Mouse (Mus musculus): Measurements from ENCODE around the gene Hist4h4. TPM values are rescaled to one million over a fixed set of nuclear protein-coding genes. Genes with fewer than 3 reads are reported as not detected.
A peak's percentile ranks its signal among the peaks of the same experiment; 100 is the strongest.
"Not testable (repeated sequence)": the region's sequence is repeated elsewhere in the genome, so short reads cannot be mapped to it uniquely, and the experiment has no call there.

Gene Hist4h4
- polyA plus RNA-seq, 1 experiment from 2014 or later, result 0.53 TPM

GRCm38 (mm10) chr6:136809673-136810072 lies 5.5 kb upstream of the Hist4h4 start:
- Histone ChIP-seq H3K4me1 (peaks cover 32% of the 10 kb centered on the region), H3K4me3 (peak overlapping the region; percentile 87; the same call in 1 of the 2 replicates), H3K27ac (replicated peaks) (no peak overlapping the region), H3K27me3 (ENCODE audit: low read depth, poor library complexity, severe bottlenecking) (no peaks in the 10 kb centered on the region), H3K36me3 (peaks cover 44% of the 10 kb centered on the region), H3K9me3 (replicated peaks) (no peaks in the 10 kb centered on the region)
- 86% methylated on average over 13 of the region's 13 CpGs for WGBS
- DNase-seq (ENCODE audit: low spot score), result no peak

DNA sequence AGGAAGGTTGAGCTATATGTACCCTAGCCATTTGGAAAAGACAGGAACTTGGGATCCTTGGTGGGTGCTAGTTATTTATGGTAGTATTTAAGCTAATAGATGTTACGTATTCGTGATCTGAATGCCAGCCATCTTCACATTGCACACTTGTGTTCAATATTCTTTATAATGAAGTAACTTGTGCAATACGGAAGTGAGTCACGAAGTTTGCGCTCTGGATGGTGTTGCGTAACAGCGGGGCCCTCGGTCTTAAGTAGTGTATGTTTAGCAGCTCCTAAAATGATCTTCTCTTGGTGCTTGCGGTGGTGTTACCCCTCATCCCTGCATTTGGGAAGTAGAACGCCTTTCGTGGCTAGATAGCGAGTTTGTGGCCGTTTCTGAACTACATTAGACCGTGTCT lies 4.9 kb upstream of the Hist4h4 start:
- H3K9me3 ChIP-seq (replicated peaks), result no peaks in the 10 kb centered on the region
- H3K4me3 ChIP-seq, result peak overlapping the region; percentile 87
- H3K27ac ChIP-seq (replicated peaks), result peak overlapping the region; percentile 85; the same call in 1 of the 2 replicates
- WGBS, result 39% methylated on average over 14 of the region's 14 CpGs
- no peak for DNase-seq (ENCODE audit: low spot score)
- H3K4me1 ChIP-seq, result peaks cover 33% of the 10 kb centered on the region
- peaks cover 38% of the 10 kb centered on the region for H3K36me3 ChIP-seq
- H3K27me3 ChIP-seq (ENCODE audit: low read depth, poor library complexity, severe bottlenecking), result no peaks in the 10 kb centered on the region

DNA sequence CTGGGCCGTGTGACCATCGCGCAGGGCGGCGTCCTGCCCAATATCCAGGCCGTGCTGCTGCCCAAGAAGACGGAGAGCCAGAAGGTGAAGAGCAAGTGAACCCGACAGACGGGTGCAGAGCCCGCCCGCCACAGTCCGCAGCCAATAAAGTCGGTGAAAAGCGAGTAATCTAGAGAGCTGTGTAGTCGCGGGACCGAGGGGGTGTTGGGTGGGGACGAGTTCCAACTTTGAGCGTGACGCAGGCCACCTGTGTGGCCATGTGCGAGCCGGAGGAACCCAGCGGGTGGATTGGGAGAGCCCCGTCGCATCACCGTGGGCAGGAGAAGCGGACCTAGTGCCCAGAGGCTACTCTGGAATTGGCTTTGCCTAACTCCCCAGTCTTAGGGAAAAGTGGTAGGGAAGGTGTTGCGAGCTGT lies 4.4 kb upstream of the Hist4h4 start:
- peak; percentile 27 for DNase-seq (ENCODE audit: low spot score)
- peak overlapping the region; percentile 85 for H3K27ac ChIP-seq (replicated peaks)
- no peaks in the 10 kb centered on the region for H3K9me3 ChIP-seq (replicated peaks)
- H3K4me3 ChIP-seq, result peak overlapping the region; percentile 87
- WGBS, result under 1% methylated on average over 28 of the region's 28 CpGs
- H3K36me3 ChIP-seq, result peaks cover 33% of the 10 kb centered on the region
- peaks cover 33% of the 10 kb centered on the region for H3K4me1 ChIP-seq
- H3K27me3 ChIP-seq (ENCODE audit: low read depth, poor library complexity, severe bottlenecking), result no peaks in the 10 kb centered on the region

GRCm38 (mm10) chr6:136808014-136808417 lies 3.8 kb upstream of the Hist4h4 start, which contains the start of gene H2afj:
H2afj (plus strand) TSS chr6:136808244.
- under 1% methylated on average over 34 of the region's 34 CpGs for WGBS
- H3K9me3 ChIP-seq (replicated peaks), result no peaks in the 10 kb centered on the region
- peak within 1 kb of the TSS; percentile 85 for H3K27ac ChIP-seq (replicated peaks)

DNA sequence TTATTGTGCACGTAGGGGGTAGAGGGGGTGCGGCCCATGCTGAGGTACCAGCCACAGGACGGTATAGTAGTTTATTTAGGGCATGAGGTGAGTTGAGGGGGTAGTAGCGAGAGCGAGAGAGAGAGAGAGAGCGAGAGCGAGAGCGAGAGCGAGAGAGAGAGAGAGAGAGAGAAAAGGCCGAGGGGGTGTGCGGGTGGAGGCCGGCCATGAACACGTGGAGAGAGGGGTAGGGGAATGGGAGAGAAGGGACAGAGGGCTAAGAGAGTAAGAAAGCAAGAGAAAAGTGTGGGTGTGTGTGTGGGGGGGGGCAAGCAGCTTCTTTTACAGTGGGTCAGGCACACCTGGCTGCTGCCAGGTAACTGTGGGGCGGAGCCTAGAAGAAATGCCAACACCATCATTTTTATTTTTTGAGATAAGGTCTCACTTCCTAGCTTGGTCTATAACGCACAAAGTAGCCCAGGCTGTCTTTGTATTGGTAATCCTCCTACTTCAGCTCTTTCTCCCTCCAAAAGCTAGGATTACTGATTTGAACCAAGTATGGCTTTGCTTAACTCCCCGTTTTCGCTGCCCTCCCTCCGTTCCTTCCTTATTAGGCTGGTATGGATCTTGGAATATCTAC lies 3.3 kb upstream of the Hist4h4 start:
- H3K36me3 ChIP-seq, result peaks cover 22% of the 10 kb centered on the region
- peaks cover 42% of the 10 kb centered on the region for H3K4me1 ChIP-seq
- peak; percentile 38 for DNase-seq (ENCODE audit: low spot score)
- H3K27me3 ChIP-seq (ENCODE audit: low read depth, poor library complexity, severe bottlenecking), result no peaks in the 10 kb centered on the region
- peak overlapping the region; percentile 83 for H3K27ac ChIP-seq (replicated peaks)
- no peaks in the 10 kb centered on the region for H3K9me3 ChIP-seq (replicated peaks)
- 23% methylated on average over 18 of the region's 18 CpGs for WGBS
- H3K4me3 ChIP-seq, result peak overlapping the region; percentile 87

More at GRCm38 (mm10) chr6:136808014-136808417, 3.8 kb upstream of the Hist4h4 start, which contains the start of gene H2afj:
- H3K27me3 ChIP-seq (ENCODE audit: low read depth, poor library complexity, severe bottlenecking), result no peaks in the 10 kb centered on the region
- peaks cover 39% of the 10 kb centered on the region for H3K4me1 ChIP-seq
- peaks cover 27% of the 10 kb centered on the region for H3K36me3 ChIP-seq
- DNase-seq (ENCODE audit: low spot score), result peak; percentile 95
- peak within 1 kb of the TSS; percentile 87 for H3K4me3 ChIP-seq

GRCm38 (mm10) chr6:136806819-136807218 lies 2.6 kb upstream of the Hist4h4 start:
- Histone ChIP-seq H3K4me3 (no peak overlapping the region), H3K27me3 (ENCODE audit: low read depth, poor library complexity, severe bottlenecking) (no peaks in the 10 kb centered on the region), H3K36me3 (peaks cover 15% of the 10 kb centered on the region), H3K4me1 (peaks cover 42% of the 10 kb centered on the region), H3K9me3 (replicated peaks) (no peaks in the 10 kb centered on the region), H3K27ac (replicated peaks) (0 out of 2 replicates have a peak overlapping the region, but pooled peaks have one; percentile 38)
- no peak for DNase-seq (ENCODE audit: low spot score)
- 64% methylated on average over 5 of the region's 5 CpGs for WGBS

DNA sequence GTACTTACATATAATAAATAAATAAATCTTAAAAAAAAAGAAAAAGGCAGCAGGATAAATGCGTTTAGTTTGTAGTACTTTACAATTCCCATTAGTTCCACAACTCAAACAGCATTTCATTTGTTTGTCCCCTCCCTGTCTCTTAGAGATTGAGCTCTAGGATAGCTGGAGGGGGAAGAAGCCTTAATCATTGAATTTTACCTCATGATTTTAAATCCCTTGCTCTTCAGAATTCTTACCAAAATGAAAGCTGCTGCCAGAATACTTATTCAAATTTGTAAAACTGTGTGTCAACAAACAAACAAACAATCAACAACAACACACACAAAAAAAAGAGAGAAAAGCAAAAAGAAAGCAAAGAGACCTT lies 1.2 kb upstream of the Hist4h4 start:
- H3K36me3 ChIP-seq, result peaks cover 6% of the 10 kb centered on the region
- H3K4me3 ChIP-seq, result no peak overlapping the region
- DNase-seq (ENCODE audit: low spot score), result no peak
- no peak overlapping the region for H3K27ac ChIP-seq (replicated peaks)
- no peaks in the 10 kb centered on the region for H3K9me3 ChIP-seq (replicated peaks)
- 95% methylated on average over 1 of the region's 1 CpGs for WGBS
- no peaks in the 10 kb centered on the region for H3K27me3 ChIP-seq (ENCODE audit: low read depth, poor library complexity, severe bottlenecking)
- peaks cover 42% of the 10 kb centered on the region for H3K4me1 ChIP-seq

DNA sequence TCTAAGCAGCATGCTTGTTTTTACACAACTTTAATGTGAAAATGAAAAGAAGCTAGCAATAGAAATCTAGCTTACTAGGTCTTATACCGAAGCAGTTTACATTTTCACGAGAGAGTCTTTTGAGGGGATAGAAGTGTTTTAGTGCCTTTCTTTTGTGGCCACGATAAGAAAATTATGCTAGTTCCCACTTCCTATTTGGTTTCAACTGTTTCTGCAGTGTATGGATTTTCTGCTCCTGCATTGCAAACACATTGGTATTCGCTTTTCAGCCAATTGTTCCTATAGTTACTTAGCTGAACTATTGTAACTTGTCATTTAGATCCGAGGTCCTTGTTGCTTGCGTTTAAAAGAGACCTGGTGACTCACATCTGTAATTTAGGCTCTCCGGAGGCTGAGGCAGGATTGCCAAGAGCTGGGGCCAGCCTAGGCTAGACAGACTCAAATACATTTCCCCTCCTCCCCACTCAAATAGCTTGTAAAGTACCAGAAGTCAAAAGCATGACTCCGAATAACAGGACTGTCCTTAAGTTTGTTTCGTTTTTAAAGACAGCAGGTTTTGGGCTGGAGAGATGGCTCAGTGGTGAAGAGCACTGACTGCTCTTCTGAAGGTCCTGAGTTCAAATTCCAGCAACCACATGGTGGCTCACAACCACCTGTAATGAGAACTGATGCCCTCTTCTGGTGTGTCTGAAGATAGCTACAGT lies 642 bp upstream of the Hist4h4 start:
- peaks cover 41% of the 10 kb centered on the region for H3K4me1 ChIP-seq
- no peak for DNase-seq (ENCODE audit: low spot score)
- peak overlapping the region; percentile 100 for H3K27ac ChIP-seq (replicated peaks)
- H3K9me3 ChIP-seq (replicated peaks), result no peaks in the 10 kb centered on the region
- H3K36me3 ChIP-seq, result peaks cover 2% of the 10 kb centered on the region; the same call in 1 of the 2 replicates
- H3K27me3 ChIP-seq (ENCODE audit: low read depth, poor library complexity, severe bottlenecking), result no peaks in the 10 kb centered on the region
- peak overlapping the region; percentile 79 for H3K4me3 ChIP-seq
- 44% methylated on average over 9 of the region's 9 CpGs for WGBS

- 28% methylated on average over 12 of the region's 12 CpGs for WGBS
- Histone ChIP-seq H3K4me3 (peak overlapping the region; percentile 79), H3K27ac (replicated peaks) (peak overlapping the region; percentile 100), H3K9me3 (replicated peaks) (no peaks in the 10 kb centered on the region), H3K36me3 (no peaks in the 10 kb centered on the region), H3K27me3 (ENCODE audit: low read depth, poor library complexity, severe bottlenecking) (no peaks in the 10 kb centered on the region), H3K4me1 (peaks cover 28% of the 10 kb centered on the region)
- no peak for DNase-seq (ENCODE audit: low spot score)
Observed at GRCm38 (mm10) chr6:136803093-136803738, 999 bp downstream of the Hist4h4 start.

DNA sequence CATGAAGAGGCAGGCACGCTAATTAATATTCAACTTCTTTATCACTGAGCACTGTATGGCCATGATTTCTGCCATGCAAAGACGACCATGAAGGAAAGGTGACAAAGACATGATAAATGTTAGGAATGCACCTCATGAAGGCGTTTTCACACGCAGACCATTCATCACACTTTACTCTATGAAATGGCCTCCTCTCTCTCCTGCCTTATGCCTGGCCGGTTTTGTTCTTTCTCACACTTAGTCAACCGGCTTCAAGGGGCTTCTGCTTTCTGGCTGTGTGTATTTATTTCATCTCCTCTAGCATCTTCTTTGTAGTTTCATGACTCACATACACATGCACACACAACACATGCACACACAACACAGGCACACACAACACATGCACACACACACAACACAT lies 2.9 kb downstream of the Hist4h4 start:
- peaks cover 15% of the 10 kb centered on the region for H3K4me1 ChIP-seq
- no peaks in the 10 kb centered on the region for H3K36me3 ChIP-seq
- no peak overlapping the region for H3K27ac ChIP-seq (replicated peaks)
- no peaks in the 10 kb centered on the region for H3K9me3 ChIP-seq (replicated peaks)
- DNase-seq (ENCODE audit: low spot score), result no peak
- no peaks in the 10 kb centered on the region for H3K27me3 ChIP-seq (ENCODE audit: low read depth, poor library complexity, severe bottlenecking)
- 89% methylated on average over 6 of the region's 6 CpGs for WGBS
- H3K4me3 ChIP-seq, result no peak overlapping the region

DNA sequence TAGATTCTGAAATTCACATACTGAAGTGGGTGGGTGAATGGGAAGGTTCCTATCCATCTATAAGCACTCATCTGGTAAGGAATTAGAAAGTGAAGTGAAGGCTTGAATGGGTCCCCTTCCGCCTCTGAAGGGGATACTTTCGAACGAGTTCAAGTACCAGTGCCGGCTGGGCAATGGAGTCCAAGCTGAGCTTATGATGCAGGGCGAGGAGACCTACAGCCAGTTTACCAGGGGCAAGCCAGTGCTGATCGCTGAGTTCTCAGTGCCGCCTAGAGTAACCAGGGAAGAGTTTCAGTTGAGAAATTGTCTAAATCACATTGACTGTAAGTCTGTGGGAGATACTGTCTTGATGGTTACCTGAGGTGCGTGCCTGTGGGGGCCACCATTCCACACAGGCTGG lies 3.5 kb downstream of the Hist4h4 start:
- no peaks in the 10 kb centered on the region for H3K9me3 ChIP-seq (replicated peaks)
- peaks cover 15% of the 10 kb centered on the region for H3K4me1 ChIP-seq
- no peak overlapping the region for H3K27ac ChIP-seq (replicated peaks)
- H3K27me3 ChIP-seq (ENCODE audit: low read depth, poor library complexity, severe bottlenecking), result no peaks in the 10 kb centered on the region
- DNase-seq (ENCODE audit: low spot score), result no peak
- 93% methylated on average over 8 of the region's 8 CpGs for WGBS
- no peak overlapping the region for H3K4me3 ChIP-seq
- no peaks in the 10 kb centered on the region for H3K36me3 ChIP-seq

- H3K9me3 ChIP-seq (replicated peaks); DNase-seq (ENCODE audit: low spot score); H3K36me3 ChIP-seq; H3K27me3 ChIP-seq (ENCODE audit: low read depth, poor library complexity, severe bottlenecking); H3K4me3 ChIP-seq; H3K27ac ChIP-seq (replicated peaks): not testable (repeated sequence)
- WGBS, result 79% methylated on average over 3 of the region's 3 CpGs
- peaks cover 16% of the 10 kb centered on the region for H3K4me1 ChIP-seq
Observed at GRCm38 (mm10) chr6:136797874-136798693, 6.1 kb downstream of the Hist4h4 start.
